Mouse (Mus musculus): Measurements from ENCODE around the gene Erbb4. TPM values are rescaled to one million over a fixed set of nuclear protein-coding genes. Genes with fewer than 3 reads are reported as not detected.
A peak's percentile ranks its signal among the peaks of the same experiment; 100 is the strongest.

Erbb4 gene
- polyA plus RNA-seq, 1 experiment from 2014 or later: not detected

DNA sequence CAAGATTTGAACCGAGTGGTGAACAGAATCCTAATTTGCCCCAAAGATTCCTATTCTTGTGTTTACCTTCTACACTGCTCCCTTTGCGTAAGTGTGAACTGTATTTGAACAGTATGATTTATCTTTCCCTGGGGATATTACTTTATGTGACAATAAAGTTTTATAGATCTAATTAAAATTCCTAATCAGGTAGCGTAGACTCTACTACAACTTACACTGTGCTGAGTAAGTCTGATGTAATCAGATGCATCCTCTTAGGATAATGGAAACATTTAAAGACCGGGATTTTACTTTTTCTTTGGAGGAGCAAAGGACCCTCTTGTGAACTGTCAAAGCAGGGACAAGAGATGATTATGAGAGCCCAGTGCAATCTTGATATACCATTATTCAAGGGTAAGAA is 433.2 kb downstream of the Erbb4 start:
- no peaks in the 10 kb centered on the region for H3K36me3 ChIP-seq (ENCODE audit: control insufficient read depth, insufficient read depth)
- no peak overlapping the region for H3K4me3 ChIP-seq (ENCODE audit: low read depth, low read length)
- H3K4me1 ChIP-seq (replicated peaks; ENCODE audit: control insufficient read depth, insufficient read depth, low read length): no peaks in the 10 kb centered on the region
- no peak overlapping the region for H3K4me2 ChIP-seq (replicated peaks; ENCODE audit: low read depth)
- 52% methylated on average over 4 of the region's 4 CpGs for WGBS
- H3K9ac ChIP-seq (ENCODE audit: low read depth, low read length): no peak overlapping the region
- TF ChIP-seq CTCF (IDR thresholded peaks at IDR 0.05; ENCODE audit: low read depth): no peak
- no peaks in the 10 kb centered on the region for H3K9me3 ChIP-seq (ENCODE audit: control insufficient read depth)
- H3K27me3 ChIP-seq (replicated peaks; ENCODE audit: control insufficient read depth, insufficient read depth, low read length): no peaks in the 10 kb centered on the region
- H3K27ac ChIP-seq (ENCODE audit: low read depth, low read length): no peak overlapping the region
- ATAC-seq: no peak

DNA sequence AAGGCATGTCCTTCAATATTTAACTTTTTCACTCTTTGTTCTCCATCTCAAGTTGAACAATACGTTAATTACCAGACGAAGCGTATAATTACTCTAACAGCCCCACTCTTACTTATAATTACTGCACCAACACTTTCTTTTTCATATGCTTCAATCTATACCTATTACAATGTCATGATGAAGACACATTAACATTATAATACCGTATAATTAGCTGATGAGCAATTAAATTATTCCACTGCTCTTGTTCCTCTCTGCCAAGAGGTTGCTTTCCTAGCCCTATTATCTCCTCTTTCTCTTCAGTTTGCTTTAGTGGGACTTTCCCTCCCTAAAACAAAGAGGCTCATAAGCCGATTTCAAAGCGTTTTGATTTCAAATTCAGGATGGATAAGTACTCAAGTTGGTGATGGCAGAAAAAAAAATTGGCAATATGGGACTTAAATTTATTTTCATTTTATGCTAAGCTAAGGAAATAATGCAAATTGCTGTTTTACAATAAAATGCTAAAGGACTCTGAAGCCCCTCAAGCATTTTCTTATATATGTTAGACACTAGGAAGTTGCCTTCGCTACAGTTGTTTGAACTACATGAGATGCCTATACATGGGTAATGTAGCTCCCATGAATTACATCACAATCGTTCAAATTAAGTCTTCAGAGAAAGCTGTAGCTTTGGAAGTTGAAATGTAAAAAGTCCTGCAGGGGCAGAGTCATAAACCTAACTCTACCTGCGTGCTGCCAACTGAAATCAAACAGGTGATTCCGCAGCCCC is 440.8 kb downstream of the Erbb4 start:
- Histone ChIP-seq H3K9ac (ENCODE audit: low read depth, low read length) (no peak overlapping the region), H3K27ac (ENCODE audit: low read depth, low read length) (no peak overlapping the region), H3K4me2 (replicated peaks; ENCODE audit: low read depth) (no peak overlapping the region), H3K4me1 (replicated peaks; ENCODE audit: control insufficient read depth, insufficient read depth, low read length) (no peaks in the 10 kb centered on the region), H3K27me3 (replicated peaks; ENCODE audit: control insufficient read depth, insufficient read depth, low read length) (no peaks in the 10 kb centered on the region), H3K36me3 (ENCODE audit: control insufficient read depth, insufficient read depth) (no peaks in the 10 kb centered on the region), H3K4me3 (ENCODE audit: low read depth, low read length) (no peak overlapping the region), H3K9me3 (ENCODE audit: control insufficient read depth) (no peaks in the 10 kb centered on the region)
- ATAC-seq: no peak
- WGBS: 86% methylated on average over 10 of the region's 10 CpGs
- no peak for TF ChIP-seq CTCF (IDR thresholded peaks at IDR 0.05; ENCODE audit: low read depth)

- Histone ChIP-seq H3K27ac (ENCODE audit: low read depth, low read length) (no peak overlapping the region), H3K27me3 (replicated peaks; ENCODE audit: control insufficient read depth, insufficient read depth, low read length) (no peaks in the 10 kb centered on the region), H3K9ac (ENCODE audit: low read depth, low read length) (no peak overlapping the region), H3K4me1 (replicated peaks; ENCODE audit: control insufficient read depth, insufficient read depth, low read length) (no peaks in the 10 kb centered on the region), H3K36me3 (ENCODE audit: control insufficient read depth, insufficient read depth) (no peaks in the 10 kb centered on the region), H3K9me3 (ENCODE audit: control insufficient read depth) (no peaks in the 10 kb centered on the region), H3K4me3 (ENCODE audit: low read depth, low read length) (no peak overlapping the region), H3K4me2 (replicated peaks; ENCODE audit: low read depth) (no peak overlapping the region)
- WGBS: 64% methylated on average over 3 of the region's 3 CpGs
- no peak for ATAC-seq
- no peak for TF ChIP-seq CTCF (IDR thresholded peaks at IDR 0.05; ENCODE audit: low read depth)
These were observed 517.4 kb downstream of the Erbb4 start for GRCm38 (mm10) chr1:68590475-68590874.

GRCm38 (mm10) chr1:68573851-68574540 is 533.9 kb downstream of the Erbb4 start:
- 48% methylated on average over 4 of the region's 4 CpGs for WGBS
- no peak overlapping the region for H3K4me3 ChIP-seq (ENCODE audit: low read depth, low read length)
- no peak for TF ChIP-seq CTCF (IDR thresholded peaks at IDR 0.05; ENCODE audit: low read depth)
- no peak overlapping the region for H3K27ac ChIP-seq (ENCODE audit: low read depth, low read length)
- ATAC-seq: no peak
- no peaks in the 10 kb centered on the region for H3K4me1 ChIP-seq (replicated peaks; ENCODE audit: control insufficient read depth, insufficient read depth, low read length)
- H3K36me3 ChIP-seq (ENCODE audit: control insufficient read depth, insufficient read depth): no peaks in the 10 kb centered on the region
- H3K4me2 ChIP-seq (replicated peaks; ENCODE audit: low read depth): no peak overlapping the region
- no peaks in the 10 kb centered on the region for H3K27me3 ChIP-seq (replicated peaks; ENCODE audit: control insufficient read depth, insufficient read depth, low read length)
- H3K9me3 ChIP-seq (ENCODE audit: control insufficient read depth): no peaks in the 10 kb centered on the region
- H3K9ac ChIP-seq (ENCODE audit: low read depth, low read length): no peak overlapping the region

DNA sequence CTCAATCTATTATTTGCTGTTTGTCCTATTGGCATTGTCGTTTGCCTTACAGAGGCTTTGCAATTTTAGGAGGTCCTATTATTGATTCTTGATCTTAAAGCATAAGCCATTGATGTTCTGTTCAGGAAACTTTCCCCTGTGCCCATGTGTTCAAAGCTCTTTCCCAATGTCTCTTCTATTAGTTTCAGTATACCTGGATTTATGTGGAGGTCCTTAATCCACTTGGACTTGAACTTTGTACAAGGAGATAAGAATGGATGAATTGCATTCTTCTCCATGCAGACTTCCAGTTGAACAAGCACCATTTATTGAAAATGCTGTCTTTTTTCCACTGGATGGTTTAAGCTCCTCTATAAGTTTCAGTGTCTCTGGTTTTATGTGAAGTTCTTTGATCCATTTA is 536.9 kb downstream of the Erbb4 start:
- Histone ChIP-seq H3K27me3 (replicated peaks; ENCODE audit: control insufficient read depth, insufficient read depth, low read length) (no peaks in the 10 kb centered on the region), H3K9ac (ENCODE audit: low read depth, low read length) (no peak overlapping the region), H3K4me3 (ENCODE audit: low read depth, low read length) (no peak overlapping the region), H3K9me3 (ENCODE audit: control insufficient read depth) (no peaks in the 10 kb centered on the region), H3K27ac (ENCODE audit: low read depth, low read length) (no peak overlapping the region), H3K4me1 (replicated peaks; ENCODE audit: control insufficient read depth, insufficient read depth, low read length) (no peaks in the 10 kb centered on the region), H3K4me2 (replicated peaks; ENCODE audit: low read depth) (no peak overlapping the region), H3K36me3 (ENCODE audit: control insufficient read depth, insufficient read depth) (no peaks in the 10 kb centered on the region)
- TF ChIP-seq CTCF (IDR thresholded peaks at IDR 0.05; ENCODE audit: low read depth): no peak
- 66% methylated on average over 1 of the region's 1 CpGs for WGBS
- no peak for ATAC-seq

GRCm38 (mm10) chr1:68542942-68543341 is 564.9 kb downstream of the Erbb4 start:
- Histone ChIP-seq H3K4me1 (replicated peaks; ENCODE audit: control insufficient read depth, insufficient read depth, low read length) (no peaks in the 10 kb centered on the region), H3K4me3 (ENCODE audit: low read depth, low read length) (no peak overlapping the region), H3K4me2 (replicated peaks; ENCODE audit: low read depth) (no peak overlapping the region), H3K9ac (ENCODE audit: low read depth, low read length) (no peak overlapping the region), H3K36me3 (ENCODE audit: control insufficient read depth, insufficient read depth) (no peaks in the 10 kb centered on the region), H3K27me3 (replicated peaks; ENCODE audit: control insufficient read depth, insufficient read depth, low read length) (no peaks in the 10 kb centered on the region), H3K27ac (ENCODE audit: low read depth, low read length) (no peak overlapping the region), H3K9me3 (ENCODE audit: control insufficient read depth) (no peaks in the 10 kb centered on the region)
- no peak for TF ChIP-seq CTCF (IDR thresholded peaks at IDR 0.05; ENCODE audit: low read depth)
- WGBS: 42% methylated on average over 4 of the region's 4 CpGs
- ATAC-seq: peak; percentile 67; the same call in 1 of the 2 replicates

All from intestine, postnatal 0 days (tissue).